Mouse (Mus musculus): ENCODE measurements around the gene Scand1.

DNA sequence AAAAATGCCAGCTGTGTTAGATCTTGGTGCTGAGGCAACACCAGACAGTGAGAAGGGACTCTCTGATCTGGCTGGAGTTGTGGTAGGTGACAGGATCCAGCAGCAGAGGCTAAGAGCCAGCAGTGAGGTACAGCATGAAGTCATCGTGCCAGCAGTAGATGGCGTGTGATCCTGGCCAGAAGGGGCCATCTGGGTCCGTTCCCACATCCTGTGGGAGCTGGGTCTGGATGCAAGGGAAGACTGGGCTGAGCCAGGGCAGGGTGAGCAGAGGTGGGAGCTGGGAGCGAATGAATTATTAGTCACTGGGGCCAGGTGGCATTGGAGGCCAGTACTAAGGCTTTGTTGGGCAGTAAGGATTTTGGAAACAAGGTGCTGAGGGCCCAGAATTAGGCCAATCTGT is 31.3 kb downstream of the Scand1 start:
- no peak for TF ChIP-seq CTCF (conservative IDR thresholded peaks at IDR 0.05; ENCODE audit: low read length)
- no peak for TF ChIP-seq POU5F1 (IDR thresholded peaks at IDR 0.05; ENCODE audit: borderline replicate concordance, low read length)
